Mouse (Mus musculus): ENCODE measurements at regions not wholly inside any gene's neighbourhood (a gene's known extent, or its start where the extent isn't known, plus 50 kb on each side); places are given as distances from the start of the nearest gene placed in this dataset.

- TF ChIP-seq CTCF (IDR thresholded peaks at IDR 0.05), result peak; percentile 46
- TF ChIP-seq EP300 (IDR thresholded peaks at IDR 0.05), result peak; percentile 78
Observed at GRCm38 (mm10) chr6:39278317-39278716, 71.7 kb upstream of the Kdm7a start.
